Mouse (Mus musculus): ENCODE measurements around the gene Gja5.

GRCm38 (mm10) chr3:97004509-97004908 is 100.0 kb downstream of the Gja5 start:
- no peak for TF ChIP-seq CTCF (conservative IDR thresholded peaks at IDR 0.05; ENCODE audit: low read length)
- TF ChIP-seq NANOG (IDR thresholded peaks at IDR 0.05; ENCODE audit: borderline replicate concordance, low read length): no peak
- TF ChIP-seq POU5F1 (IDR thresholded peaks at IDR 0.05; ENCODE audit: borderline replicate concordance, low read length): no peak
